Mouse (Mus musculus): ENCODE data around the gene Stk32c. TPM values are rescaled to one million over a fixed set of nuclear protein-coding genes. Genes with fewer than 3 reads are reported as not detected.

Gene Stk32c
- polyA plus RNA-seq, 1 experiment from 2014 or later, result 3.7 TPM

- no peaks in the 10 kb centered on the region for H3K36me3 ChIP-seq (ENCODE audit: control insufficient read depth, insufficient read depth, low read length)
- 0 out of 2 replicates have a peak overlapping the region, but pooled peaks have one; percentile 92 for H3K27ac ChIP-seq (ENCODE audit: low read length)
- H3K4me2 ChIP-seq (ENCODE audit: low read length), result no peak overlapping the region
- WGBS, result 83% methylated on average over 3 of the region's 3 CpGs
- H3K4me1 ChIP-seq (ENCODE audit: control insufficient read depth, insufficient read depth, low read length), result peaks cover 10% of the 10 kb centered on the region
- no peaks in the 10 kb centered on the region for H3K9me3 ChIP-seq (replicated peaks; ENCODE audit: control insufficient read depth, low read length, poor library complexity, severe bottlenecking)
- ATAC-seq, result no peak
- H3K9ac ChIP-seq (ENCODE audit: low read depth, low read length), result no peak overlapping the region
- no peak overlapping the region for H3K4me3 ChIP-seq (ENCODE audit: low read depth, low read length)
- H3K27me3 ChIP-seq (ENCODE audit: control insufficient read depth, insufficient read depth, low read depth, low read length), result no peaks in the 10 kb centered on the region
Observed at GRCm38 (mm10) chr7:139214160-139214559, 1.1 kb upstream of the Stk32c start.

DNA sequence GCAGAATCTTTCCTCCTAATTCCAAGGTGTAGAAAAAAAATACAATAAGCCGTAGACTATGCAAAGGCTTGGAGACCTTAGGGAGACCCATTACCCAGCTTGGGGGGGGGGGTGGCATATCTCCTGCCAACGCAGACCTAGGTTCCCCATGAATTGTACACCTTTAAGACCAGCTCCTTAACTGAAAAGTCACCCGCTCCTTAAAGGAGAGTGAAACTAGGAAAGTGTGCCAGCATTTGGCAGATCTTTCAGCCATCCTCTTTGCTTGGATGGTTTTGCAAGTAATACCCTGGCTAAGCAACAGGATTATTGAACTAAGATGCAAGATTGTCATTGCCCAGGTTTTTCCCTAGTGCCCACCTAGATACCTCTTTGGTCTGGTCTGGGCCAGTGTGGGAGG is 644 bp upstream of the Stk32c start:
- no peaks in the 10 kb centered on the region for H3K27me3 ChIP-seq (ENCODE audit: control insufficient read depth, insufficient read depth, low read depth, low read length)
- H3K9me3 ChIP-seq (replicated peaks; ENCODE audit: control insufficient read depth, low read length, poor library complexity, severe bottlenecking), result no peaks in the 10 kb centered on the region
- peak overlapping the region; percentile 73 for H3K4me2 ChIP-seq (ENCODE audit: low read length)
- H3K27ac ChIP-seq (ENCODE audit: low read length), result peak overlapping the region; percentile 92
- H3K9ac ChIP-seq (ENCODE audit: low read depth, low read length), result peak overlapping the region; percentile 71
- WGBS, result 62% methylated on average over 3 of the region's 3 CpGs
- H3K36me3 ChIP-seq (ENCODE audit: control insufficient read depth, insufficient read depth, low read length), result no peaks in the 10 kb centered on the region
- H3K4me3 ChIP-seq (ENCODE audit: low read depth, low read length), result peak overlapping the region; percentile 65
- peak; percentile 22 for ATAC-seq
- H3K4me1 ChIP-seq (ENCODE audit: control insufficient read depth, insufficient read depth, low read length), result peaks cover 10% of the 10 kb centered on the region

- H3K27ac ChIP-seq (ENCODE audit: low read length), result no peak overlapping the region
- H3K4me1 ChIP-seq (ENCODE audit: control insufficient read depth, insufficient read depth, low read length), result peaks cover 10% of the 10 kb centered on the region
- no peaks in the 10 kb centered on the region for H3K27me3 ChIP-seq (ENCODE audit: control insufficient read depth, insufficient read depth, low read depth, low read length)
- H3K4me3 ChIP-seq (ENCODE audit: low read depth, low read length), result no peak overlapping the region
- H3K36me3 ChIP-seq (ENCODE audit: control insufficient read depth, insufficient read depth, low read length), result no peaks in the 10 kb centered on the region
- H3K9me3 ChIP-seq (replicated peaks; ENCODE audit: control insufficient read depth, low read length, poor library complexity, severe bottlenecking), result no peaks in the 10 kb centered on the region
- ATAC-seq, result no peak
- no peak overlapping the region for H3K4me2 ChIP-seq (ENCODE audit: low read length)
- WGBS, result 89% methylated on average over 6 of the region's 6 CpGs
- H3K9ac ChIP-seq (ENCODE audit: low read depth, low read length), result no peak overlapping the region
Observed at GRCm38 (mm10) chr7:139211761-139212160, 1.3 kb downstream of the Stk32c start.

GRCm38 (mm10) chr7:139208773-139209095 is 4.4 kb downstream of the Stk32c start:
- H3K27ac ChIP-seq (ENCODE audit: low read length), result no peak overlapping the region
- H3K4me3 ChIP-seq (ENCODE audit: low read depth, low read length), result no peak overlapping the region
- no peak for ATAC-seq
- H3K4me2 ChIP-seq (ENCODE audit: low read length), result no peak overlapping the region
- no peaks in the 10 kb centered on the region for H3K36me3 ChIP-seq (ENCODE audit: control insufficient read depth, insufficient read depth, low read length)
- WGBS, result 94% methylated on average over 4 of the region's 4 CpGs
- no peaks in the 10 kb centered on the region for H3K9me3 ChIP-seq (replicated peaks; ENCODE audit: control insufficient read depth, low read length, poor library complexity, severe bottlenecking)
- H3K27me3 ChIP-seq (ENCODE audit: control insufficient read depth, insufficient read depth, low read depth, low read length), result no peaks in the 10 kb centered on the region
- H3K4me1 ChIP-seq (ENCODE audit: control insufficient read depth, insufficient read depth, low read length), result peaks cover 7% of the 10 kb centered on the region
- no peak overlapping the region for H3K9ac ChIP-seq (ENCODE audit: low read depth, low read length)

DNA sequence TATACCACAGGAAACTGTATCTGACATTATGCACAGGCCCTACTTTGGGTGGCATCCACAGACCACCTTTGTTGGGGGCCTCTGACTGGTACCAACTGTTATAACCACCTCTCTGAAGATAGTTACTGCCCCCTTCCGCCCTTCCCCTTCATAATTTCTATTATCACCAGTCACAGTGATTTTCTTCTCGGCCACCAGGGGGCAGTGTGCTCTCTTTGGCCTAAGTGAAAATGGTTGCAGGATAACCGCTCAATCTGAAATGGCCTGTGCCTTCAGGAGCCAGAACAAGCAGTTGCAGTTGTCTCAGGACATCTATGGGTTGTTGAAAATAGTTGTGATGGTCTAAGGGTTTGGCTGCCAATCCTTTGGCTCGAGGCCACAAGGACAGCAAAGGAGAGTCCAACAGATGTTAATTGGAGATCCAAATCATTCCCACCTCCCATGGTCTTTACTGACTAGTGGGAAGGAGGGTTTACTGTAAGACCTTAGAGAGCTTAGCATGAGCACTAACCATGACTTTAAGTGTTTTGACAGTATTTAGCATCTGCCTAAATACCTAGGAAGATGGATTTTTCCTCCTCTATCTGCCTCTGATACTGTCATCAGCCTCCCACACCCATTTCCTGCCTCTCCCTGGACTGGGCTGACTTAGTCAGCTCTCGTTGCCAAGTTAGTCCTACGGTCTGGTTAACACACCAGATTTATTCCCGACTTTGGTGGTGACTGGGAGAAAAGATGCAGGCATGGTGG is 4.9 kb downstream of the Stk32c start:
- H3K4me3 ChIP-seq (ENCODE audit: low read depth, low read length), result no peak overlapping the region
- H3K27me3 ChIP-seq (ENCODE audit: control insufficient read depth, insufficient read depth, low read depth, low read length), result no peaks in the 10 kb centered on the region
- no peak overlapping the region for H3K9ac ChIP-seq (ENCODE audit: low read depth, low read length)
- WGBS, result 35% methylated on average over 7 of the region's 7 CpGs
- peaks cover 4% of the 10 kb centered on the region for H3K4me1 ChIP-seq (ENCODE audit: control insufficient read depth, insufficient read depth, low read length)
- no peak overlapping the region for H3K4me2 ChIP-seq (ENCODE audit: low read length)
- no peaks in the 10 kb centered on the region for H3K9me3 ChIP-seq (replicated peaks; ENCODE audit: control insufficient read depth, low read length, poor library complexity, severe bottlenecking)
- ATAC-seq, result no peak
- H3K36me3 ChIP-seq (ENCODE audit: control insufficient read depth, insufficient read depth, low read length), result no peaks in the 10 kb centered on the region
- no peak overlapping the region for H3K27ac ChIP-seq (ENCODE audit: low read length)

DNA sequence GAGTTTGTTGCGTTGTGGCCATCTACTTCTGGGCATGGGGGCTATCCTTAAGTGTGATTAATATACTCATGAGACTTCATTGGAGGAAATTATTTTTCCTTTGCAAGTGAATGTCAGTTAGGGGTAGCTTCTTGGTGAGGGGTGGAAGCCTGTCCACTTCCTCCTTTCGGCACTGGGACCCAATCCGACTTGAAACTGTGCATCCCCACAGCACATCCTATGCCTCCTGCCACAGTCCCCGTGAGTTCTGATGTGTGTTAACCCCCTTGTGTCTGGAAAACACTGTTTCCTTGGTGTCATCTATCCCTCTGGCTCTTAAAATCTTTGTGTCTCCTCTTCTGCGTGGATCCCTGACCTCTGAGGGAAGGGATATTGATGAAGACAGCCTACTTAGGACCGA is 11.9 kb downstream of the Stk32c start:
- peaks cover 2% of the 10 kb centered on the region; the same call in 1 of the 2 replicates for H3K27me3 ChIP-seq (ENCODE audit: control insufficient read depth, insufficient read depth, low read depth, low read length)
- no peak for ATAC-seq
- no peaks in the 10 kb centered on the region for H3K9me3 ChIP-seq (replicated peaks; ENCODE audit: control insufficient read depth, low read length, poor library complexity, severe bottlenecking)
- H3K27ac ChIP-seq (ENCODE audit: low read length), result no peak overlapping the region
- no peak overlapping the region for H3K9ac ChIP-seq (ENCODE audit: low read depth, low read length)
- H3K4me1 ChIP-seq (ENCODE audit: control insufficient read depth, insufficient read depth, low read length), result no peaks in the 10 kb centered on the region
- H3K4me2 ChIP-seq (ENCODE audit: low read length), result no peak overlapping the region
- no peak overlapping the region for H3K4me3 ChIP-seq (ENCODE audit: low read depth, low read length)
- 71% methylated on average over 6 of the region's 6 CpGs for WGBS
- no peaks in the 10 kb centered on the region for H3K36me3 ChIP-seq (ENCODE audit: control insufficient read depth, insufficient read depth, low read length)

GRCm38 (mm10) chr7:139200108-139200507 is 13.0 kb downstream of the Stk32c start:
- H3K27ac ChIP-seq (ENCODE audit: low read length), result no peak overlapping the region
- no peak overlapping the region for H3K4me3 ChIP-seq (ENCODE audit: low read depth, low read length)
- 33% methylated on average over 7 of the region's 7 CpGs for WGBS
- no peaks in the 10 kb centered on the region for H3K4me1 ChIP-seq (ENCODE audit: control insufficient read depth, insufficient read depth, low read length)
- peak; percentile 62 for ATAC-seq
- H3K27me3 ChIP-seq (ENCODE audit: control insufficient read depth, insufficient read depth, low read depth, low read length), result peaks cover 2% of the 10 kb centered on the region; the same call in 1 of the 2 replicates
- H3K36me3 ChIP-seq (ENCODE audit: control insufficient read depth, insufficient read depth, low read length), result no peaks in the 10 kb centered on the region
- no peaks in the 10 kb centered on the region for H3K9me3 ChIP-seq (replicated peaks; ENCODE audit: control insufficient read depth, low read length, poor library complexity, severe bottlenecking)
- no peak overlapping the region for H3K9ac ChIP-seq (ENCODE audit: low read depth, low read length)
- no peak overlapping the region for H3K4me2 ChIP-seq (ENCODE audit: low read length)

GRCm38 (mm10) chr7:139197022-139197421 is 16.1 kb downstream of the Stk32c start:
- no peaks in the 10 kb centered on the region for H3K4me1 ChIP-seq (ENCODE audit: control insufficient read depth, insufficient read depth, low read length)
- ATAC-seq, result no peak
- no peak overlapping the region for H3K4me2 ChIP-seq (ENCODE audit: low read length)
- H3K4me3 ChIP-seq (ENCODE audit: low read depth, low read length), result no peak overlapping the region
- peaks cover 2% of the 10 kb centered on the region; the same call in 1 of the 2 replicates for H3K27me3 ChIP-seq (ENCODE audit: control insufficient read depth, insufficient read depth, low read depth, low read length)
- no peaks in the 10 kb centered on the region for H3K9me3 ChIP-seq (replicated peaks; ENCODE audit: control insufficient read depth, low read length, poor library complexity, severe bottlenecking)
- WGBS, result 72% methylated on average over 4 of the region's 4 CpGs
- no peaks in the 10 kb centered on the region for H3K36me3 ChIP-seq (ENCODE audit: control insufficient read depth, insufficient read depth, low read length)
- no peak overlapping the region for H3K9ac ChIP-seq (ENCODE audit: low read depth, low read length)
- H3K27ac ChIP-seq (ENCODE audit: low read length), result no peak overlapping the region

GRCm38 (mm10) chr7:139191619-139192018 is 21.5 kb downstream of the Stk32c start:
- Histone ChIP-seq H3K4me3 (ENCODE audit: low read depth, low read length) (no peak overlapping the region), H3K4me2 (ENCODE audit: low read length) (no peak overlapping the region), H3K27me3 (ENCODE audit: control insufficient read depth, insufficient read depth, low read depth, low read length) (peaks cover 7% of the 10 kb centered on the region), H3K9me3 (replicated peaks; ENCODE audit: control insufficient read depth, low read length, poor library complexity, severe bottlenecking) (no peaks in the 10 kb centered on the region), H3K9ac (ENCODE audit: low read depth, low read length) (no peak overlapping the region), H3K4me1 (ENCODE audit: control insufficient read depth, insufficient read depth, low read length) (peaks cover 3% of the 10 kb centered on the region; the same call in 1 of the 2 replicates), H3K36me3 (ENCODE audit: control insufficient read depth, insufficient read depth, low read length) (no peaks in the 10 kb centered on the region), H3K27ac (ENCODE audit: low read length) (no peak overlapping the region)
- 74% methylated on average over 6 of the region's 6 CpGs for WGBS
- ATAC-seq, result no peak
